Mouse (Mus musculus): ENCODE data around the gene Rbfox2.
A peak's percentile ranks its signal among the peaks of the same experiment; 100 is the strongest.

Gene Rbfox2

DNA sequence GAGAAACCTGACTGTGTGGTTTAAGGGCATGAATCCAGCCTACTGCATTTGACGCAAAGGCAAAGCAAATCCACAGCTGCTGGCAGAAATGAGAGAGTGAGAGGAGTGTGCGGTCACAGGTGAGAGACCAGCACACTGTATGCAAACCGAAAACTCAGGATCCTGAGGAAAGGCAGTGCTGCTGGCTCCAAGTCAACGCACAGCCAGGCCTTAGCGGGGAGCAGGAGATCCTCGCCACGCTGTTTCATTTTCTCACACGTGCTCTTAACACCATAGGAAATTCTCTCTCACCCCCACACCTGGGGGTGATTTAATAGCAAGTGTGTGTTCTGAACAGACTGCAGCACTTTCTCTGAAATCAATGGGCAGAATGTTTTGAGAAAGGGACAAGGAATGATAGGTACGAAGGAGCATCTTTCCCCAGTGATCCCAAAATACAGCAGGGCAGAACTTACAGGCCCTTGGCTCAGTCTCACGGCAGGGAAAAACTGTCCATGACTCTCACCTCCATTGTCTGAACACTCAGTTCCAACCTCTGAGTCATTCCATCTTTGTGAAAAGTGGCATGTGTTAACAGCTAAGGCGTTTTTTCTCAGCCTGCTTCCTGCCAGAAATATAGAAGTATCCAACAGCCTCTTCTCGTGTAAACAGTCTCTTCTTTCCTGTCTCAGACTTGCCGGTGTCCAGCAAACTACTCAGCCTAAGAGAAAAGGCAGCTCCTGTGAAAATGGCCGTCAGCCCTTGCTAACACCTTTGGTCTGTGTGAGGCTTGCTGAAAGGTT is 114.5 kb downstream of the Rbfox2 start:
- no peak for DNase-seq (ENCODE audit: low spot score)

DNA sequence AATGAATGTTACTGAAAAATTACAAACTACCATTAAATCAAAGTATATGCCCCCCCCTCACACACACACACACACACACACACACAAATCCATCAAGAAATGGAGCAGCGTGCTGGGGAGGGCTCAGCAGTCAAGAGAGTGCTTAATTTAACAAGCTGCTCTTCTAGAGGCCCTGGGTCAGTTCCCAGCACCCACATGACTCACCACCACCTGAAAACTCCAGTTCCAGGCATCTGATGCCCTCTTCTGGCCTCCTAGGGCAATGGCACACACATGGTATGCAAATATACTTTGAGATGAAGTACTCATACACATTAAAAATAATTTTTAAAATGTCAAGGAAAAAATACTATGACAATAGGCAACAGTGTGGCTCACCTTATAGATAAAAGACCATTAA is 120.7 kb downstream of the Rbfox2 start:
- no peak for DNase-seq (ENCODE audit: low spot score)

DNA sequence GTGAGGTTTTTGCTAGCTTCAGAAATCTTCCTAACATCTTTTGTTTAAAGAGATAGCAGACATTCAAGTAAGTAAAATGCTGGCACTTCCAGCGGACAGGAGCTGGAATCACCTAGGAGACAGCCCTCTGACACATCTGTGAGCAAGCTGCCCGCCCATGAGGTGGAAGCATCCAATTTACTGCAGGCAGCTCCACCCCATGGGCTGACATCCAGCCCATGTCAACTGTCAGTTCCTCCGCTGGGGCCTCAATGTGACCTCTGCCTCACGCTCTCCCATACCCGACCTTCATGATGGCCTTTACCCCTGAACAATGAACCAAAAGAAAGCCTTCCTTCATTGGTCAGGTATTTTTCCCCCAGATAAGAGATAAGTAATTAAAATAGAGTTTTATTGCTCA is 121.2 kb downstream of the Rbfox2 start:
- DNase-seq (ENCODE audit: low spot score), result no peak

DNA sequence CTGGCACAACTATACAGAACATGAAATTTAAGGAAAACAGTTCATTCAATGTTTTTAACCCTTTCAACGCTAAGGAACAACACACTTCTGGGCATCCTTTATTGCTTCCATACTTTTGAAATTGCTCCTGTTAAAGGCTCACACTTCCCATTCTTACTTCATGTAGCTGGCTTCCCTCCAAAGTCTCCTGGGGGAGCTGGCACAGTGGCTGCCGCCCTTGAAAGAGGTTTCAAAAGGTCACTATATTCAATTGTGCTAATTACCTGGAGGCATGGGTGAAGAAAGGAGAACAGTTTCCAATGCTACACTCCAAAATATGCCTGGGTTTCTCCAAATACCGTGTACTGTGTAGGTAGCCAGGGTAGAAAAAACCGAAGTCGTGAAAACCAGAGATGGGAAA is 124.0 kb downstream of the Rbfox2 start:
- no peak for DNase-seq (ENCODE audit: low spot score)

DNA sequence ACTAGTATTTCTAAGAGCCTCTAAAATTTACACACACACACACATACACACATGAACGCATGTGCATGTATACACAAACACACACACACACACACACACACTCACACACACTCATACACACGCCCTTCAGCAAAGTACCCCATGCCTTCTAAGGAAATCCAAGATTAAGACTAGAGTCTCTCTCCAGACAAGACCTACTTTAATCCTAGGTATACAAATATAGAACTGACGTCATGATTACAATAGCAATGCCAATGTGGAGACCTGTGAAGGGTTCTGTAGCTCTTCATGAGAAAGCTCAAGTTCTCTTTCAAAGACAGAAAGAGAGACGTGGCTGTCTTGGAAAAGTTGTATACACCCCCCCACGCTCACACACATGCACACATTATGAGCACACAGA is 132.8 kb downstream of the Rbfox2 start:
- DNase-seq (ENCODE audit: low spot score), result no peak

DNA sequence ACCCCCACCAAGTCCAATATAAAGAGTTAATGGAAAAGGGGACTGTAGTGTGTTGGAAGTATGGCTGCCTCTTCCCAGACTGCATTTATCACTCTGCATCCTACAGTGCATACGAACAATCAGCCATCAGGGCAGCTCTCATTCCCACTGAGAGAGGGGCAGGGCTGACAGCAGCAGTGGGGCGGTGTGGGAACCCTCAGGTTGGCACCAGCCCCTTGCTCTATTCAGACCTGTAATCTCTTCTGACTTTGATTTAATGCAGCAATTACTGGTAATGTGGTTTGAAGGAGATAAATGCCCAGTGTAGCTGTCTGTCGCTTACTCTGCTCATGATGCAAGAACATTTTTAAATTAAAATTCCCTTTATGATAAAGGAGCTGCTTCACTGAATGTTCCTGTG is 134.4 kb downstream of the Rbfox2 start:
- no peak for DNase-seq (ENCODE audit: low spot score)

DNA sequence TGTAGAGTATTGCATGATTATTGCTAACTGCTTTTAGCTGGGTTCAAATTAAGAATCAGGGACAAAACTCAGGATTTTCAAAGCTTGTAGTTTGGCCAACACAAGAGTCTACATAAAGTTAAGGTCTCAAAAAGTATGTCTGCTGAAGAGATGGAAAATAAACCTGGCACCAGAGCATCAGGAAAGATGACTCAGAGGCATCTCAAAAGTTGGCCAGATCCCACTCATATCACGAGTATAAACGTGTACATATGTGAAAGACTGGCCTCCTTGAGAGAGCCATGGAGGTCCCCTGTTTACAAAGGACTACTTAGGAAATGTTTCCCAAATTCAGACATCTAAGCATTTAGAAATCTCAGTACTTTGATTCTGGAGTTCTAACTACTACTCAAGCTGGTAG is 138.0 kb downstream of the Rbfox2 start:
- no peak for DNase-seq (ENCODE audit: low spot score)

DNA sequence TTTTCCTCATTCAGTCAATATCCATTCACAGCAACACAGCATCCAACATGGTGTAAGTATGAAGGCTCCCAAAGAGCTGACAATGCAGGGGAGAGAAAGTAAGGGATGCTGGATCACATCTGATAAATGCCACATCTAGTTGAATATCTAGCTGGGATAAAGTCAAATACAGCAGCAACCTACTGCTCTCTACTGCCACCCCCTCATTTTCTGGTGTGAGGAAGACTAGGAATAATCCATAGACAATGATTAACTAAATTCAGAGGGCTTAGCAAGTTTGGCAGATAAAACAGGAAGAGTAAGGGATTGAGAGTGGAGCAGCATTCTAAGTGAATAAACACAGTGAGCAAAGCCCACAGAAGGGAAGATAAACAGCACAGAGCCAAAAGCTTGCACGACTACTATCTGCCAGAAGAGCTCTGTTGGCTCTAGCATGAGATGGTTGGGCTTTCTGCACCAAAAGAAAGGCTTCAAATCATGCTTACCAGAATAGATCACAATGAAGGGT is 140.5 kb downstream of the Rbfox2 start:
- no peak for DNase-seq (ENCODE audit: low spot score)

DNA sequence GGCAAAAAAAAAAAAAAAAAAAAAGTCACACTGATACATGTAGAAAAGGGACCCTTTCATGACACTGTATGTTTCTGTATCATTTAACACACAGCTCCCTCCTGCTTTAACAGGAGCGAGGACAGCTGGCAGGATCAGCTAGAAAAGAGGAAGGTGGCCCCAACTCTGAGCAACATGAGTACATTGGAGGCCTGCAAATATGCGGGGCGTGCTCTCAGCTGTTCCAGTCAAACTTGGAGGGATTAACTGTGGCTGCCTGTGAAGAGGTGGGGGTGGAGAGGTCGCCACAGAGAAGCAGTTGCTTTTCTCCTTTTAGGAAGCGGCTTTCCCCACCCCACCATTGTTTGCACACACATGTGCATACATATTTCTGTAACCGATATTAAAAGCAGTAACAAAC is 143.5 kb downstream of the Rbfox2 start:
- no peak for DNase-seq (ENCODE audit: low spot score)

DNA sequence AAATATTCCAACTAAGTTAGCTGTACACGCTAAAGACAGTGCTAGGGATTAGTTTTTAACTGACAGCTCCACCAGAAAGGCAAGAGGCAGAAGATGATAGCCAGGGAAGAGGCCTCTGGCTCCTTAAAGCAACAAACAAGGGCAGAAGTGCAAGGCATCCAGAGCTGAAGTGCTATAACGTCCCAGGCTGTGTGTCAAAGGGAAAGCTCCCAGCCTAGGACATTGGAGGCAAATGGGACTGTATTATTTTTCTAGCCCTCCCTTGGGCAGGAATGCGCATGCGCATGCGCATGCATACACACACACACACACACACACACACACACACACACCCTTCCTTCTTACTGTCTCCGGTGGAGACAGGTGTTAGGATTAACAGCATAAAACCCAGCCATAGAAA is 143.9 kb downstream of the Rbfox2 start:
- DNase-seq (ENCODE audit: low spot score), result no peak

DNA sequence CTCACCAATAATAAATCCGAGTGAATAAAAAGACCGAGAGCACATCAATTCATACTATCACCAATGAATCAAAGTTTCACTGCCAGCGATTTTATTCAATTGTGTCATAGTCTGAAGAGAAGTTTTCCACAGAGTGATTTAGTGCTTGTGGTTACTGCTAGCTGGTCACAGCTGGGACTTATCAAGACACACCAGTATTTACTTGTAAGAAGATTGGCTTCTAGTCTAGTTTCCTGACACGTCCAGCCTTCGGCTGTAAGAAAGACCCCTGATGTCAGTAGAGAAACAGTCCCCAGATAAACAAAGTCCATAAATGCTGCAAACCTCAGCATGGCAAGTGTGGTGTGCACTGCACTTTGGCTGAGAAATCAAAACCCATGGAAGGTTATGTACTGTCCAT is 145.4 kb downstream of the Rbfox2 start:
- DNase-seq (ENCODE audit: low spot score), result no peak

DNA sequence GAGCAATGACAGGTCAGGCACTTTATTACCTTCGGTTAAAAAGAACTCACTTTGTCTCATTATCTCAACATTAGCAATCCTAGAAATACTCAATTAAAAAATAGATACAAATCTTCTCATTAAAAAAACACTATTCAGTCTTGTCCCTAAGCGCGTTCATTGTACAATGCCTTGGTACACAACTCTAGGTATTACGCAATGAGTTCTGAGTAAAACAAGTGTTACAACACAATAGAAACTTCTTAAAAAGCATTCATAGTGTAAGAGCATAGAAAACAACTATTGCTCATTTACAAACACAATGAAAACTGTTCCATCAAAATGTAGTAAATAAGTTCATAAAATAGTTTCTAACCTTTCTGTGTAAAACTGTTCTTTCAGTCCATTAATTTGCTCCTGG is 146.0 kb downstream of the Rbfox2 start:
- DNase-seq (ENCODE audit: low spot score), result no peak

DNA sequence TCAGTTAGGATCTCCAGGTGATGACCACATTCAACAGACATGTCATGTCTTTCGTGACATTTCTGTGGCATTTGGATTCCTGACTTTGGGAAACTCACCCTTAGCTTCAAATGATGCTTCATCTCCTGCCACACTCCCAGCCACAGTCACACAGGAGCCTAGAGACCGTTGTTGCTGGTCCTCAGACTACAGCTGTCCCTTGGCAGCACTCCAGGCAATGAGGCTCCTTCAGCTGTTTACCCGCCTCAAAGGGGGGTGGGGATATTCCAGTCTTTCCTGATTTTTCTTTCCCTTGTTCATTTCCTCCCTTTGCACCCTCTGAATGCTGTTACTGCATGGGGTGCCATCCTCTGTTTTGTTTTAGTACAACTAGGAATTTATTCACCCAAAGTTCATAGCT is 150.3 kb downstream of the Rbfox2 start:
- no peak for DNase-seq (ENCODE audit: low spot score)

DNA sequence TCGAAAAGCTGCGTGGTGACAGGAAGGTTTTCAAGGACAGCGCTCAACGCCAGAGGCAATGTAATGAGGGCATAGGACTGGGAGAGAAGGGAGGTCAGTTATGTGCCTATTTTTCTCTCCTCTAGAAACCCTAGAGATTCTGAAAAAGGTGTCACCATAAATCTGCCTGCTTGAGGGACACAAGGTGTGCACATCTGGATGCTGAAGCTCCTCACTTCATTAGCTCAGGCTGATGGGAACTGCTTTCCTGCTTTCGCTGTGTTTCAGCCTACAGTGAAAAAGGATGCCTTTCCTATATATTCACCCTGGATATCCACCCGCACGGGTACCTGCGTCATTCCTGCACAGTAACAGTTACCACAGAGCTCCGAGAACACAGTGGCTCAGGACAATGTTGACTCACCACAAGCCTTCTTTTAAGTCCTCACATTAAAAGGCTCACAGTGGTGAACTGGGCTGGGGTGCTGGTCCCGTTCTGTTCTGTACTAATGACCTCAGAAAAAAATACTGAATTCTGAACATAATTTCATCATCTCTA is 152.5 kb downstream of the Rbfox2 start:
- no peak for DNase-seq (ENCODE audit: low spot score)

DNA sequence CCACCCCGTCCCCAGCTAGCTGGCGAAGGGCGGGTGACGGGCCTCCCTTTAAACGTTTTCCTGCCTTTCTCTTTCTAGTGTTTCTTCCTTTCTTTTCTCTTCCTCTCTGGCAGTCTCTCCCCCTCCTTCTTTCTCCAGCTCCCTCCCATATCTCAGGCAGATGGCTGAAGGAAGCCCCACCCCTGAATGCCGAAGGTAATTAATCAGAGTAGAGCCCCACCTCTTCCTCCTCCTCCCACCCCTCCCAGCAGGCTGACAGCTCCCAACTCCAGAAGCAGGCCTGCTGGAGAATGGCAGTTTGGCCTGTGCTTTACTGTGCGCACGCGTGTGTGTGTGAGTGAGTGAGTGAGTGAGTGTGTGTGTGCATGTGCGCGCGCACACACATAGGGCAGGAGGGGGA is 153.2 kb downstream of the Rbfox2 start:
- peak; percentile 23 for DNase-seq (ENCODE audit: low spot score)

DNA sequence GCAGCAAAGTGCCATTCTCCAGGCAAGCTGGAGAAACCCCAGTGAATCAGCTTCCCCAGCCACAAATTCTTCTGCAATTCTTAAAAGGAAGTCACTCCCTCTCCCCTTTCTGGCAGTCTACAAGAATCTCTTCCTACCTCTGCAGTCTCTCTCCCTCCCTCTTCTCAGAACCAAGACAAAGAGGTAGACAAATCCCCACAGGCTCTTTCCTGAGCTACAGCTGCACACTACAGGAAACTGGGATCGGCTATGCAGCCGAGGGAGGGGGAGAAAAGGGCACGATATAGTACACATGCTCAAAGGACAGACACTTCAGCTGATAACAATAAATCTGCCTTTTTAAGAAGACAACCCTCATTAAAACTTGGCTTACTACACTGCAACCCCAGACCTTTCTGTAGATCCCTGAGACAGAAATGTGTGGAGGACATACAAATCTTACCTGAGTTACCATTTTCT is 153.7 kb downstream of the Rbfox2 start:
- no peak for DNase-seq (ENCODE audit: low spot score)

DNA sequence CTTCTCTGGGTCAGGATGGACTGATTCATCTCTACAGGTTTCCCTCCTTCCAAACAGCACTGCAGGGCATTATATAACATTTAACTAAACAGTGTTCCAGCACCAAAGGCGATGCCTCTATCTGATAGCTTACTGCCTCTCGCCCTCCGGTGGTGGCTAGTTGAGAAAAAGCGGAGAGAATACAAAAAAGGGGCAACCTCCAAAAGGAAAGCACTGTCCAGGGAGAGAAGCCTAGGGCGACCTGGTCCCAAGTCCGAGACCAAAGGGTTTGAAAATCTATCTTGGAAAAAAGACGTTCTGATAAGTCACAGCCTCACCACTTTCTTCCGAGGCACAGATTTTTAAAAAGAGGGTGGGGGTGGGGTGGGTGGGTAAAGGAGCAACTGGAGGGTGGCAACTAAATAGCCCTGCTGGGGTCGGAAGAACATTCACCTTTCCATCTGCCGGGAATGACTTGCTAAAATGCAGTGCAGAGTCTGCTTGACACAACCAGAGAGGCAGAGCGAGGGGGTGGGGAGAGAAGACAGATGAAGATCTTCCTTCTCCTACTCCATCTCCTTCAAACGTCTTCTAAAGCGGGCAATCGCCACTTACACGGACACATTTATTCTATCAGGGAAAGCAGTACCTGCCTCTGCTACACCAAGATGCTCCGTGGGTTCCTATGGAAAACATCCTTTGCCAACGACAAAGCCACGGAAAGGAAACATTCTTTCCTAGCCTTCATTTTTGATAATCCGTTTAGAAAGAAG is 154.3 kb downstream of the Rbfox2 start:
- DNase-seq (ENCODE audit: low spot score), result no peak

DNA sequence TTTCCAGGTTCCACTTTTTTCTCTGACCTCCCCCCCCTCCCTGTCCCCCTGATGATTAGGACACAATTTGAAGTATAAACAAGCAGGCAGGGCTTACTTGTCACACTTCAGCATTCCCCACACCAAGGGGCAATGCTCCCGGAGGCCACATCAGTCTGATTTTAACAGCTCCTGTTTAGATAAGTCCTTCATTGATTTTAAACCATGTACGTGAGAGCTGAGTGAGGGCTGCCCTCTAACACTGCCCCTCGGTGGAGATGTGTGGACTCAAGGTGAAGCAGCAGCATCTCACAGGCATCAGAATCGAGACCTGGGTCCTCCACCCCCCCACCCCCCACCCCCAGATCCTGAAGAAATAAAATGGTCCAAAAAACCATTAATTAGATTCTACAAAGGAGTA is 155.0 kb downstream of the Rbfox2 start:
- no peak for DNase-seq (ENCODE audit: low spot score)

DNA sequence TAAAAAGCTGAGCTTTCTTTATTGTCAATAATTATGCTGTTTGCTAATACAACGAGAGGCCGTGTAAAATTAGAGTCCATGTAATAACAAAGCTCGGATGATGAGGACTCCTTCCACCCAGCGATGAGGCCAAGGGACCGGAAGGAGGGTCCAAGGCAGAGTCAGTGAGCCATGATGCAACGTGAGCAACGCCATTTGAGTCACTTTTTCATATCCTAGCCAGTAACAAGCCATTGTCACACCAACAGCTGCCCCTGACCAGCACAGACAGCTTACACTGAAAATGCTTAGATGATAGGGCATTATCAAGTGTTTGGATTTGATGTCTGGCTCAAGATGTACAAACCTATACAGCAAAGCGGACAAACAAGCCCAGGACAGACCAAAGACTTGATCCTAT is 155.6 kb downstream of the Rbfox2 start:
- DNase-seq (ENCODE audit: low spot score), result no peak

DNA sequence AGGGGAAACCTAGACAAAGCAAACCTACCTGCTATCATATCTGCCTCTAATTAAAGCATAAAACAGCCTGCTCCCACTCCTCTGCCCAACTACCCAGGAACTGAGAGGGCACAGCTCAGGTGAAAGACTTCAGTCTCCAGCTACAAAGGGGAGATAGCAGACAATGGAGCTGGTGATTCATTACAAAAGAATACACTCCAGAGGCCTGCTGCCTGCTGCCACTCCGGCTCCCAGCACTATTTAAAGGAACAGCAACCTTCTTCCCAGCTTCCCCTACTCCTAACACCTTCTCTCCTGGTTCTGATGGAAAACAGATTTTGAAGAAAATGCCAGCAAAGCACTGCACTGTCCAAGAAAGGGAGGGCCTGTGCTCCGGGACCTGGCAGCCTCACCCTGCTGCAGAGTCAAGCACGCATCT is 156.4 kb downstream of the Rbfox2 start:
- DNase-seq (ENCODE audit: low spot score), result no peak

DNA sequence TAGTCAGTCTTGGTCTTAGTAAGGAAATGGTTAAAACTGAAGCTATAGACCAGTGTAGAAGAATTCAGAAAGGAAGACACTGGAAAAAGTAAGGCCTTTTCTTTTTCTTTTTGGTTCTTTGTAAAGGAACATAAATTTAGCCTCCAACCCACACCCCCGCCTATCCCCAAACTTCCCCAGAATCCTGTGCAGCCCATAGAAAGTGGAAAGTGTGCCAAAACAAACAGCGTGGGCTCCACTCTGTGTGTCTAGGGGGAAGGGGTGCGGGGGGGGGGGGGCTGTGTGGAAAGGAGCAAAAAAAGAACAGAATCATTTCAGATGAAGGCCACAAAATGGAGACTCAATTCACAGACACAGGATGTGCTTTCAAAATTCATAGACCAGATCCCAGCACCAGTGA is 156.8 kb downstream of the Rbfox2 start:
- no peak for DNase-seq (ENCODE audit: low spot score)

DNA sequence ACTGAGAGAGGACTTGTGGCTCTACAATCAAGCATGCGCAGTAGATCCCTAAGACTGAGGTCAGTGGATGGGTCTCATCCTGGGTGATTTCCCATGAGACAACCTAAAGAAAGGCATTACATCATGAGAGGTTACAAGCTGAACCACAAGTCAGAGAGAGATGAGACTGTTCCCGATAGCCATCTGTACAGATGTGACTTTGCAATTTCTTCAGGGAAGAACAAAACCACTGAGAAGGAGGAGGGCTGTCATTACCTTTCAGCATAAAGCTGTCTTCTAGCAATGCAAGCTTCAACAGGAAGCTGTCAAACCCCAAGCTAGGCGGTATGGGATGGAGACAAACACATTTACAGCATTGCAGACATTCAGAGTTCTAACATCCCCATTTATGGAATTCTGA is 157.3 kb downstream of the Rbfox2 start:
- DNase-seq (ENCODE audit: low spot score), result no peak

DNA sequence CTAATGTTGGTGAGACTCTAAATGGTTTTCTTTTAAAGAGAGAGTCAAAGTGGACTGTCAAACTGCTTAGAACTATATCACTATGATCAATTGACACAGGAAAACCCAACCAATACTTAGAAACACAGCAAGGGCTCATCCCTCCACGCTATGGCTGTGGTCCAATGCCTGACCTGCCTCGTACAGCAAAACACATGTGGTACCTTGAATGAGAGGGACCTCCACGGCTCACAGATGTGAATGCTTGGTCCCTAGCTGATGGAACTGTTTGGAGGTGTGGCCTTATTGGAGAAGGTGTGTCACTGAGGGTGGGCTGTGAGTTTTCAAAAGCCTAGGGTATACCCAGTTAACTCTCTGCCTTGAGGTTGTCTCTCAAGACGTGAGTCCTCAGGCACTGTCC is 159.9 kb downstream of the Rbfox2 start:
- DNase-seq (ENCODE audit: low spot score), result no peak

Data from ovary, postnatal 10 days (tissue).